Mouse (Mus musculus) thymus, adult 18-20 months (tissue): ENCODE results near the gene Gfpt2.

Experiments used
- DNase-seq, 2 experiments: peaks; one replicate each; pipeline ENCODE4 v3.0.0; 2022; ENCODE audit warnings: mixed read lengths in 2 of 2

The Gfpt2 gene

GRCm38 (mm10) chr11:49841886-49842285 is 47.9 kb downstream of the Gfpt2 start:
- no peak for DNase-seq

GRCm38 (mm10) chr11:49842718-49843117 is 48.7 kb downstream of the Gfpt2 start:
- DNase-seq, result no peak

DNA sequence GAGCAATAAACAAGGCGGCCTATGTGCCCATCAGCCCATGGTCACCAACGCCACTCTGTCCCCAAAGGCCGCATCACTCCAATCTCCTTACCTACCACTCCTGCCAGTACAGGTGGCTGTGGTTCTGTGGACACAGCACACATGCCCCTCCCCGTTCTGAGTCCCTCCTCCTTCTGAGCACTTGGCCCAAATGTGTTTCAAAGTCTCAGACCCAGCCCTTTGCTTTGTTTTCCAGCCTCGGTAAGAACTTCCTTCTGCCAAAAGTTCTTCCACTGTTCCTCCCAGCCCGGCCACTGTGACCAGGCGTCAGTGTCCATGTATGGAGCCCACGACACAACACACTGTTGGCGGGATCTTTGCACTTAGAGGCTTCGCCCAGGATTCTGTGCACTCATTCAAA is 50.3 kb downstream of the Gfpt2 start:
- no peak for DNase-seq

DNA sequence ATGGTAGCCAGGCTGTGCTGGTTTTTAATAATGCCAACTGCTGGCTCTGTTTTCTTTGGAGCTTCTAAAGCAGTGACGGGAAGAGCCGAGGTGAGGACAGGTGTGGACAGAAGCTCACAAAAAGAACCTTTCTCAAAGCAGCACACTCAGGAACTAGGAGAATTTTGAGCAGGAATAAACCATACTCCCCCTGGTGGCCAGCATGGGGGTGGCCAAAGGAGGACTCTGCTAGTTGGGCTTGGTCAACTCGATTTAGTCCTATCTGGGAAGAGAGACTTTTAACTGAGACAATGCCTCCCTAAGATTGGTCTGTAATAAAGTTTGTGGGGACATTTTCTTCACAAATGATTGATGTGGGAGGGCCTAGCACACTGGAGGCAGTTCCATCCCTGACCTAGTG is 51.0 kb downstream of the Gfpt2 start:
- DNase-seq, result peak; percentile 29 to 42

DNA sequence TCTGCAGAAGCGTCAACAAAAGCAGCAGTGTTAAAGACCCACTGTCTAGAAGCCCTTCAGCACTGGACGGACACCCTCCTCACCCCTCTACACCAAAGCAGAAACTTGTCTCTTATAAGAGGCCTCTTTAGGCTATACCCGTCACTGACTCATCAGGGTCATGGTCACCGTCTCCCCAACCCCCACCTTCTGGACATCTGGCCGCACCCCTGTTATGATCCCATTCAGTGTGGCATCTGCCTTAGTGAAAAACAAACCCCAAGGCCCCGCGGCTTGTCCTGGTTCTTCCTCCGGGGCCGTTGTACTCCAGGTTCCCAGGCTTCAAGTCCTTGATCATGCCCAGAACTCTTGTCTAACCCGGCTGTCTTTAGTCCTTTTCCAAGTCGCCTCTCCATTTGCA is 52.0 kb downstream of the Gfpt2 start:
- DNase-seq, result no peak

DNA sequence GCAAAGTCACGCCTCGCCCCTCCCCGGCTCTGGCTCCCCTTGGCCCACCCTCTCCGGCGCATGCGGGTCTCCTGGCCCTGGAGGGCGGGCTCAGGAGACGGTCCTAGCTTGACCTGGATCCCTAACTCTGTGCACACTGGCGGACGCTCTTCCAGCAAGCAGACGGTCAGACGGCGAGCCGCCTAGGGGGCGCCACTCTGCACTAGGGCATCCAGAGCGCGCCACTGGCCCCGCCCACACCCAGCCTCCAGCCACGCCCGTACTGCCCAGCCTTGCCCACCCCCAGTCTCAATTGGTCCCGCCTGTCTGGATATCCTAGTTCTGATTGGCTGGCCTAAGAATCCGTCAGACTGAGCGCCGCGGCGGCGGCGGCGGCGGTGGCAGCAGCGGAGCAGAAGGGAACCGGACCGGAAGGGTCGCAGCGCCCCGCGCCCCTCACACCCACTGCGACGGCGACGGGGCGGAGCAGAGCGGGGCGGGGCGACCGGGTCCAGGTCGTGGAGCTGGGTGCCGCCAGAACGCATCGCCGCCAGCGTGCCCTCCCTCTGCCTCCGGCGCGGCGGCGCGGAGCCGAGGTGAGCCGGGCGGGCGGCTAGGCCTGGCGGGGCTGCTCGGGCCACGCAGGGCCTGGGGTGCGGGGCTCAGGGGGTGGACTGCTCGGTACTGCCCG is 52.6 kb downstream of the Gfpt2 start, which contains the start of gene Mapk9:
TSS of gene Mapk9 (plus strand) at position 351 of the 670 bp plus-strand sequence.
- peak; percentile 95 to 96 for DNase-seq

DNA sequence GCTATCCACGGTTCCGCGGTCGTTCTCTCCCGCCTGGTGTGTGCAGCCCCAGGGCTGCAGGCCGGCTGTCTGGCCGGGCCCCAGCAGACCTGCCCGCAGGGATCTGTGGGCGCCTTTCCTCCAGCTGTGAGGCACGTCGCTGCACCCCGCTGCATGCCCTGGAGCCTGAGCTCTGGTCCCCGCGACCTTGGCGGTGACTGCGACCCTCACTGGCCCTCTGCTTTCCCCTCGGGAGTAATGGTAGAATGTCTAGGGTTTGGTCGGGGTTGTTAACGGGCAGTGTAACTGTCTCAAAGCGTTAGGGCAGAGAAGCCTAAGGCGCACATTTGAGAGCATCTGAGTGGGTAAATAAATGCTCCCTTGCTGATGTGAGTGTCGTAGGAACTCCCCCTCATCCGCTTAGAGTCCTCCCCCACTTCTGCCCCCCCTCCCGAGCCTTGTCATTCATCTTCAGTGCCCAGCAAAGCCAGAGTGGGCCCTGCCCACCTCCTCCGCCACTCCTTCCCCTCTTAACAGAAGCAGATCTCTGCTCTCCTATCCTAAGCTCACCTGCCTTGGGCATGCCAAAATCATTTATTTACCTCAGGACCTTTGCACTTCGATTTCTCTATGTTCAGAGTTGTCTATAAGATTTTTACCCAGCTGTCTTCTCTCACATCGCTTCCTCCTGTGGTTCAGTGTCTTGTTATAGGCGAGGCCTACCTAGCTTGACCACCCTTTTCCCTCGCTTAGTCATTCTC is 53.3 kb downstream of the Gfpt2 start:
- DNase-seq, result peak; percentile 38 to 43

GRCm38 (mm10) chr11:49847811-49848078 is 53.8 kb downstream of the Gfpt2 start:
- no peak for DNase-seq

DNA sequence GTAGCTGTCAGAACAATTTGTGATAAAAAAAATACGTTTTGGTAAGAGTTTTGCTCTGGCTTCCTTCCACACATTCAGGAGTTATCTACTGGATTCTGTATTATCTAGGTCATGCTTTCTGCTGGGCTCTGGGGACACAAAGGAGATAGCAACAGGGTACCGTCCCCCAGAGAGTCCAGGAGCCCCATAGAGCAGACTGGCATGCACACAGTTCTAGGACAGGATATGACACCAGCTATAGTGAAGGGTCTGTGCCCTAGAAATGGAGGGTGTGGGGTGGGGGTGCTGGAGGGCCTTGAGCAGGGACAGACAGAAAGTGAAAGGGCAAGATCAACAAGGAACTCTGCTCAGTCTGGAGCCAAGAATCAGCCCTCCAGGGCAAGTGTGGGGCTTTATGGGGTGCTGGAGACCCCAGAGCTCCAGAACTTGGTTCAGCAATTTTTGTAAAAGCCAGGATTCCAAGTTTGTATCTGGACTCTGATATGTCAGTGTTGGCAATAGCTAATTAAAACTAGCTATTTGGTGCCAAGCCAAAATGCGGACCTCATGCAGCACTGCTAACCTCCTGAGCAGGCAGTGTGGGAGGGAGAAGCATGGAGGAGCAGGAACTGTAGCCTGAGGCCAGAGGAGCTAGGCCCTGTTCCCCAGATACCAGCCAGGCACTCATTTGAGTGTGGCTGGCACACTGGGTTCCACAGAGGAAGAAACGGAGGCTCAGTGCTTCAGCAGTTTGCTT is 54.3 kb downstream of the Gfpt2 start:
- no peak for DNase-seq

GRCm38 (mm10) chr11:49850331-49850730 is 56.4 kb downstream of the Gfpt2 start:
- DNase-seq, result no peak

GRCm38 (mm10) chr11:49855144-49855543 is 61.2 kb downstream of the Gfpt2 start:
- no peak for DNase-seq

DNA sequence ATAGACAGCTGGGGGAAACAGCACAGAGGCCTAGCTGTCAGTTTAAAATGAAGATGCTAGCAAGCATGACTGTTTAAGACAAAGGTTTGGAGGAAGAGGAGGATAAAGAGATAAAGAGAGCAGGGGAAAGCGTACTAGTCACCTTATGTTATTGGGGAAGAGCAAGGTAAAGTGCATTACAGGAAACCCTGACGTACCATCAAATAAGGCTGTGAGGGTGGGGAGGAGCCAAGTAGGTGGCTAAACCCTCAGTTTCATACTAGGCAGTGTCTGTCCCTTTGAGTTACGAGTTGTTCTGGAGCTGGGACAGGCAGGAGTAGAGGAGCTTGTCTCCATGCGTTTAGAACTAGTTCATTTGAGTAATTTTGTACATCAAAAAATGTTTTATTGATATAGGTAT is 67.2 kb downstream of the Gfpt2 start:
- DNase-seq, result no peak

DNA sequence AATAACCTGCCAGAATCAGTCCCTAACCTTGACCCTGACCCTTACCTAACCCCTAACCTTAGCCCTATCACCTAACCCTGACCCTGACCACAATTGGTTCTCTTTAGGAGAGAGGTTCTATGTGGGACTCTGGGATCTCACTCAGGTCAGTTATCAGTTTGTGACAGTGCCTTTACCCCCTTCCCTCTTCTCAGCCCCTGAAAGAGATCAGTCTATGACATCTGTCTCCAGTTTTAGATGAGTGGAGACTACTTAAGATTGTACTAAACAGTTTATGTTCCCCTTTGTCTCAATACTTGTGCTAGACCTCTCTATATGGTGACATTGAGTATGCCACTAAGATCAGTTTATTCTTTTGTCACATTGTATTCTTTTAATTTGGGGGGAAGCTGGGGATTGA is 69.9 kb downstream of the Gfpt2 start:
- no peak for DNase-seq

DNA sequence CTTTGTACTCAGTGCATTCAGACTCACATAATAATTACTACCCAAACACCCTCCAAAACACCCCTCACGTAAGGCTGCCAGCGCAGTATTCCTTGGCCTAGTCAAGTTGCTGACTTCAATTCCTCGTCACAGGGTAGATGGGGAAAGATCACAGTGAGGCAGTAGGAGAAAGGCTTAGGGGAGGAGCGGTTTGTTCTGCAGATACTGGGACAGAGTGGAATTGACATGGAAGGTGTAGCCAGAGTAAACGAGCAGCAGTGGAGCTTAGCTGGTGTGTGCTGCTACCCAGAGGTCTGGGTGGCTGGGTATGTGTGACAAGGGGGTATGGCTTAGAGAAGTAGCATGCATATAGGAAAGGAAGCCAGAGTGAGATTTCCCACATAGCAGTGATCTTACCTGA is 73.3 kb downstream of the Gfpt2 start:
- no peak for DNase-seq

DNA sequence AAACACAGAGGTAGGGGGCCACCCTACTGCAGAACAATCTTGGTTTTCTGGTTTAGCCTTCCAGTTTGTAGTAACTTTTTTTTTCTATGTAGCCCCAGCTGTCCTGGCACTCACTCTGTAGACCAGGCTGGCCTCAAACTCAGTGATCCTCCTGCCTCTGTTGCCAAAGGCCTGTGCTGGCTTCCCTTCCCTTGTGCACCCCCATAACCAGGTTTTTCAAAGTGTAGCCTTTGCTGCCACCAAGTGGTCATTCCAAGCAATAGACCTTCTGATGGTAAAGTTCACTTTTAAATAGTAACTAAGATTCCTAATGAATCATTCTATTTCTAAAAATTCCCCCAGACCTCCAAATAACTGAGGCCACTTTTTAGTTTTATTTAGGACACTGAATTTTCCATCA is 75.8 kb downstream of the Gfpt2 start:
- peak in 1 of 2 experiments; percentile 32 for DNase-seq

DNA sequence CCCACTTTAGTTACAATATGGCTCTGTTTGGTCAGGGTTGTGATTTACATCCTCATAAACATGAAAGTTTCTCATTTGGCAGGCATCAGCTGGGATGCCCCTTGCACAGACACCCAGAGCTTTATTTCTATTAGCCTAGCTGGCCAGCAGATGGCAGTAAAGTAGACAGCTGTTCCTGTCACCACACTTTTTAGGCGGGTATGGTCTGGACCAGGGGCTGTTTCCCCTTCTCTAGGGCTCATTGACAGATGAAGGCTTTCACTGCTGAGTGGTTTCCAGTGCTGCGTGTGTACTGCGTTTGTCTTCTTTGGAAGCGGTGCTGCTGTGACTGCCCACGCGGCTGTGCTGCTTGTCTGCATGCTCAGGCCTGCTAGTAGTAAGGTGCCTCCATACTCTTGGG is 77.9 kb downstream of the Gfpt2 start:
- DNase-seq, result no peak

- DNase-seq, result no peak
These were observed 78.8 kb downstream of the Gfpt2 start for GRCm38 (mm10) chr11:49872779-49873178.

DNA sequence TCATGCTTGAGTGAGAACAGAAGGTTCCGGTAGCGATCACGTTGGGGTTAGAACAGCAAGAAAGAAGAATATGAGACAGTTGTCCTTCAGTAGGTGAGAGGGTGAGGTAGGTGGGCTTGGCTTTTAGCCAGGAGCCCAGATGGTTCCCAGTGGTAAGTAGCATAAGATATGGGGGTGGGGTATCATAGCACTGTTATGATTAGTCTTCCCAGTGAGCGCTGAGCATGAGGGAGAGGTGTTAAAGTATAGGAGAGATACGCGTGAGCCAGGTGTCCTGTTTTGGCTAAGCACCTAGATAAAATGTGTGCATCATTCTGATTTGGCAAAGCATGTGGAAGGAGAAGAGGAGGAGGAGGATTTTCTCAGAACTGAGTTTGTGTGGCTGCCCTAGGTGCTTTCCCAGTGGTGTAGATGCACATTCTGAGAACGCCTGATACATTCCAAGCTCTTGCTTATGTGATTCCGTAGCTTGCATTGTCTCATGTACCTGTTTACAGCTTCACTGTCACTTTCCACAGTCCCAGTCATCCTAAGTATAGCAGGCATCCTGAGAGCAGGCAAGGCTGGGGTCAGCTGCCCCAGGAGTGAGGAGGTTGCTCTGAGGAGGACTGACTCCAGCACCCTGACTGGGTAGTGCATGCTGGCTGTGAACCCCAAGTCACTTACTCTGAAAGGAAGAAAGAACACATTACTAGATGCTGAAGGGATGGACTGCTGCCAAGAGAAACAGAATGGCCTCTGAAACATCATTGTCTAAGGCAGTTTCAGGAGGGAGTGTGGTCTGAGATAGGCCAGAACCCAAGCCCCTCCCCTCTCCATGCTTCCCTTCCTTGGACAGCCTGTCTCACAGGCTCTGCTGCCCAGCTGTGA is 83.2 kb downstream of the Gfpt2 start:
- no peak for DNase-seq

DNA sequence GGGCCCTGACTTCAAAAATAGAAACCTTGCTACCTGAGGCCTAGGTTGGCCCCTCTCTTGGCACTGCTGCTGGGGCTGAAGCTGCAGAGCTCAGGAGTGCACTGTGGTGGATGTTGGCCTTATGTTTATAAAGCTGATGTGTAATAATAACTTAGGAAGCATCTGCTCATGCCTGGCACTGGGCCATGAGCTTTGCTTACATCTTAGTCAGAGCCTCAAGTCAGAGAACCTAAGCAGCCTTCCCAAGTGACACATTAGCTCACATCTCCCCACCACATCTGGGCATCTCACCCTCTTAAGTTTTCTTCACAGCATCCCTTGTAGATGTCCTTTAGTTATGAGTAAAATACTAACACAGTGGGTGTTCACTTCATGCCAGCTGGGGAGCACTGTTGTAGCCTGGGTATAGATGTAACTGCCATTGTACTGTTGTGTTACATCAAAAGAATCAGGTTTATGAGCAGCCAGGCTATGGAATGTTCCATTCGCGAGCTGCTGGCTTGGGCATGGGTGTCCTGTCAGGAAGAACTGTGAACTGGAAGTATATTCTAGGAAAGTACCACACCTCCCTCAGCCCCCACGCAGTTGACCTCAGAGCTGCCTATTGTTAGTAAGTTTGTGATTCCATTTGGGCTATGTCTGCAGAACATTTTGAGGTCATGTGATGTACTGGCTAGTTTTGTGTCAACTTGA is 86.1 kb downstream of the Gfpt2 start:
- DNase-seq, result no peak

GRCm38 (mm10) chr11:49883394-49883793 is 89.4 kb downstream of the Gfpt2 start:
- no peak for DNase-seq
